Mouse (Mus musculus) G1E-ER4 (cell line): Measurements from ENCODE around the gene Tead1. TPM values are rescaled to one million over a fixed set of nuclear protein-coding genes. Genes with fewer than 3 reads are reported as not detected.

ENCODE experiments used
- GATA1 ChIP-seq: IDR thresholded peaks from one replicate; pipeline ENCODE4 v1.8.0; 2012; ENCODE audit warnings: low read length, inconsistent platforms
- polyA plus RNA-seq: library from polyadenylated mRNA; stranded (reverse); fragments of >175 nt; gene quantifications from 2 replicates; pipeline ENCODE4 v1.2.3, GENCODE M21; 2012

The Tead1 gene
- polyA plus RNA-seq, 1 experiment: not detected

- no peak for TF ChIP-seq GATA1
Observed at GRCm38 (mm10) chr7:112710409-112711107, 31.4 kb downstream of the Tead1 start.

GRCm38 (mm10) chr7:112711977-112712376 lies 32.9 kb downstream of the Tead1 start:
- TF ChIP-seq GATA1: no peak

GRCm38 (mm10) chr7:112713509-112713908 lies 34.4 kb downstream of the Tead1 start:
- no peak for TF ChIP-seq GATA1

GRCm38 (mm10) chr7:112714783-112715182 lies 35.7 kb downstream of the Tead1 start:
- no peak for TF ChIP-seq GATA1

GRCm38 (mm10) chr7:112716701-112717100 lies 37.6 kb downstream of the Tead1 start:
- no peak for TF ChIP-seq GATA1

GRCm38 (mm10) chr7:112717676-112718075 lies 38.6 kb downstream of the Tead1 start:
- TF ChIP-seq GATA1: no peak

GRCm38 (mm10) chr7:112719394-112720142 lies 40.5 kb downstream of the Tead1 start:
- TF ChIP-seq GATA1: no peak

- no peak for TF ChIP-seq GATA1
Observed at GRCm38 (mm10) chr7:112720143-112720988, 41.2 kb downstream of the Tead1 start.

GRCm38 (mm10) chr7:112720989-112721337 lies 41.8 kb downstream of the Tead1 start:
- TF ChIP-seq GATA1: no peak

- no peak for TF ChIP-seq GATA1
Observed at GRCm38 (mm10) chr7:112721859-112722258, 42.7 kb downstream of the Tead1 start.

GRCm38 (mm10) chr7:112728399-112728798 lies 49.3 kb downstream of the Tead1 start:
- no peak for TF ChIP-seq GATA1

- no peak for TF ChIP-seq GATA1
Observed at GRCm38 (mm10) chr7:112730209-112730608, 51.1 kb downstream of the Tead1 start.

- no peak for TF ChIP-seq GATA1
Observed at GRCm38 (mm10) chr7:112731584-112731983, 52.5 kb downstream of the Tead1 start.

GRCm38 (mm10) chr7:112739174-112739573 lies 60.1 kb downstream of the Tead1 start:
- TF ChIP-seq GATA1: no peak

GRCm38 (mm10) chr7:112741790-112742189 lies 62.7 kb downstream of the Tead1 start:
- no peak for TF ChIP-seq GATA1

GRCm38 (mm10) chr7:112743063-112743462 lies 63.9 kb downstream of the Tead1 start:
- no peak for TF ChIP-seq GATA1
